Mouse (Mus musculus) neural tube, embryonic 11.5 days (tissue): ENCODE data around the gene Vrk1. TPM values are rescaled to one million over a fixed set of nuclear protein-coding genes. Genes with fewer than 3 reads are reported as not detected.

Source experiments
- ATAC-seq: fragments of 200-750 bp; cut with Nextera tagmentation; 2 replicates; pipeline ENCODE4 v1.8.0; 2017; ENCODE audit warnings: moderate number of reproducible peaks, mild to moderate bottlenecking, moderate TSS enrichment, moderate library complexity; ENCODE audit not compliant: insufficient read depth, low FRiP score, low TSS enrichment
- DNase-seq: peaks from one replicate; pipeline ENCODE4 v3.0.0-alpha.2; 2015; ENCODE audit warnings: low spot score
- H3K27ac ChIP-seq: fragments of 300-500 bp; sonication (generic); 2 replicates; pipeline ENCODE4 v1.5.1; 2014; ENCODE audit warnings: low read depth, mild to moderate bottlenecking, low read length
- H3K27me3 ChIP-seq: fragments of 300-500 bp; sonication (generic); 2 replicates; pipeline ENCODE4 v1.6.1; 2014; ENCODE audit warnings: mild to moderate bottlenecking, low read length, mixed read lengths; ENCODE audit not compliant: control insufficient read depth, insufficient read depth
- H3K36me3 ChIP-seq: fragments of 300-500 bp; sonication (generic); 2 replicates; pipeline ENCODE4 v1.6.1; 2014; ENCODE audit warnings: mild to moderate bottlenecking, low read length, moderate library complexity, mixed read lengths; ENCODE audit not compliant: control insufficient read depth, insufficient read depth
- H3K4me1 ChIP-seq: fragments of 300-500 bp; sonication (generic); 2 replicates; pipeline ENCODE4 v1.6.1; 2014; ENCODE audit warnings: low read length, mixed read lengths; ENCODE audit not compliant: control insufficient read depth, insufficient read depth
- H3K4me2 ChIP-seq: fragments of 300-500 bp; sonication (generic); 2 replicates; pipeline ENCODE4 v1.6.1; 2014; ENCODE audit warnings: low read depth, mild to moderate bottlenecking, moderate library complexity
- H3K4me3 ChIP-seq: fragments of 300-500 bp; sonication (generic); 2 replicates; pipeline ENCODE4 v1.5.1; 2014; ENCODE audit warnings: low read depth, low read length
- H3K9ac ChIP-seq: fragments of 300-500 bp; sonication (generic); 2 replicates; pipeline ENCODE4 v1.6.1; 2014; ENCODE audit warnings: mild to moderate bottlenecking, low read length
- H3K9me3 ChIP-seq: fragments of 300-500 bp; sonication (generic); 2 replicates; pipeline ENCODE4 v1.6.1; 2016; ENCODE audit warnings: low read length; ENCODE audit not compliant: control insufficient read depth
- WGBS: fragments of 180-500 bp; shearing (Covaris S2); extraction: QIAGEN DNeasy Blood & Tissue Kit; methylation state at CpG from one replicate; pipeline ENCODE4 v1.1.7; 2014; 5-methylcytosine and 5-hydroxymethylcytosine counted together
- polyA plus RNA-seq: library from polyadenylated mRNA; unstranded; fragments of >200 nt; fragmentation: Nextera tagmentation; extraction: Ambion mirVana; gene quantifications from 2 replicates; pipeline ENCODE4 v1.2.1, GENCODE M21; 2014

Vrk1 gene
- polyA plus RNA-seq, 1 experiment from 2014 or later = 88.4 TPM

DNA sequence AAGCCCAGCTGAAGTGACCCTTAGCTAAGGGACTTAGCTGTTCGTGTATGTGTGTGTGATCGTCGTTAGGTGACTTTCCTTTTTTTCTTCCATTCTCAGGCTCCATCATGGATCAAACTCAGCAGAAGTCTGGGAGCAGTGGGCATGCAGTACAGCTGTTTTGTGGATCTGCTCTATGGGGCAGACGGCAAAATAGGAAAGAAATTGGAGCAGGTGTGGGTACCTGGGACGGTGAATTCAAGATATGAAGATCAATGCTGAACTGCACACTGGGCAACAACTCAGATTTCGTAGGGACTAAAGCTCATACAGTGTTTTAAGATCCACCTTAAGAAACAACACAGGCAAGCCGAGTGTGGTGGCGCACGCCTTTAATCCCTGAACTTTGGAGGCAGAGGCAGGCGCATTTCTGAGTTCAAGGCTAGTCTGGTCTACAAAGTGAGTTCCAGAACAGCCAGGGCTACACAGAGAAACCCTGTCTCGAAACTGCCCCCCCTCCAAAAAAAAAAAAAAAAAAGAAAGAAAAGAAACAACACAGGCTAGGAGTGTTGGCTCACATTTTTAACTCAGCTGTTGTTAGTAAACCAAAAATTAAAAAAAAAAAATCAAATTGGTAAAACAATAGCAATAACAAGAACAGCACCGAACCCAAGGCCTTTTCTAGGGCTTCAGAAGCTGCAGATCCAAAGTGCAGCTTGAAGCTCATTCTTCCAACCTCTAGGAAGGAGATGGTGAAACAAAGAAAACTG lies 732 bp upstream of the Vrk1 start:
- Histone ChIP-seq H3K4me2 (peak overlapping the region; percentile 36), H3K4me1 (no peaks in the 10 kb centered on the region), H3K36me3 (no peaks in the 10 kb centered on the region), H3K9ac (peak overlapping the region; percentile 32; the same call in 1 of the 2 replicates), H3K9me3 (no peaks in the 10 kb centered on the region), H3K27ac (no peak overlapping the region), H3K4me3 (peak overlapping the region; percentile 90; the same call in 1 of the 2 replicates), H3K27me3 (no peaks in the 10 kb centered on the region)
- ATAC-seq (no peak), DNase-seq (no peak)
- 85% methylated on average over 12 of the region's 12 CpGs for WGBS

DNA sequence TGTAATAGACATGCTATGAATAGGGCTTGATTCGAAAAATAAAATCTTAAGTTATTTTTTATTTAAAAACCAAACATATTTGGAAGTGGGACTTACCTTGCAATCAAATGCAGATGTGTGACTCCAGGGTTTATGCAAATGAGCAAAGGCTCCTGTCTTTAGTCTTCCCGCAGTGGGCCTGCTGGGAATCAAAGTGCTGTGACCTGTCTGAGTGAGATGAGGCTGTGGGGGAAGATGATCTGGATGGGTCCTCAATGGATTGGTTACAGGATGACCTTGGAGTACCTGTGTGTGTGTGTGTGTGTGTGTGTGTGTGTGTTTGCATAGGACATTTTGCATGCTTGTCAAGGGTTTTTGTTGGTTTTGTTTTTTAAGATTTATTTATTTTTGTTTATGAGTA lies 2.1 kb downstream of the Vrk1 start:
- no peak overlapping the region for H3K27ac ChIP-seq
- H3K27me3 ChIP-seq = no peaks in the 10 kb centered on the region
- DNase-seq (no peak), ATAC-seq (no peak)
- 79% methylated on average over 2 of the region's 2 CpGs for WGBS
- H3K36me3 ChIP-seq = no peaks in the 10 kb centered on the region
- no peak overlapping the region for H3K4me2 ChIP-seq
- no peak overlapping the region for H3K9ac ChIP-seq
- no peak overlapping the region for H3K4me3 ChIP-seq
- no peaks in the 10 kb centered on the region for H3K9me3 ChIP-seq
- no peaks in the 10 kb centered on the region for H3K4me1 ChIP-seq

DNA sequence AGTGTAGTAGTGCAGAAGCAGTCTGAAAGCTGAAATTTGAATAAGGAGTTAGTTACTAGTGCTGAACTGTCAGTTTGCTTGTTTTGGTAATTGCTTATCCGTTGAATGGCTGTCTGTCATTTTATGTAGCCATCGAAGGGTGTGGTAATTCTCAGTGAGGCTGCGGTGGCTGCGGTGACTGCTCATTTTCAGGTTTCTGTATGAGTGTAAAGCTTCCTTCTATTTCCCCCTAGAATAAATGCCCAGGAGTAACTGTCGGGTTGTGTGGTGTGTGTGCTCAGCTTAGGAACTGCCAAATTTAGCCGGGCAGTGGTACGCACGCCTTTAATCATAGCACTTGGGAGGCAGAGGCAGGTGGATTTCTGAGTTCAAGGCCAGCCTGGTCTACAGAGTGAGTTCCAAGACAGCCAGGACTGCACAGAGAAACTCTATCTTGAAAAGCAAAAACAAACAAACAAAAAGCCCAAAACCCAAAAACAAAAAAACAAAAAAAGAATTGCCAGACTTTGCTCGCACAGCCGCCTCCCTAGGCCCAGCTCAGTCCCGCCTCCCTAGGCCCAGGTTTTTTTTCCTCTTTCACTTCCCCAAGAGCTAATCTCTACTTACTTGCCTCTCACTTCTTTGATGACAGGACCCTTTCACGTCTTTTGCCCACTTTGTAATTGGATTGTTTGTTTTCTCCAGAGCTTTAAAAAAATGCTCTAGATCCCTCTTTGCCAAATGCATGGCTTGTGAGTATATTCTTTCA lies 6.4 kb downstream of the Vrk1 start:
- no peak overlapping the region for H3K27ac ChIP-seq
- ATAC-seq (no peak), DNase-seq (no peak)
- H3K9ac ChIP-seq = no peak overlapping the region
- no peaks in the 10 kb centered on the region for H3K36me3 ChIP-seq
- no peak overlapping the region for H3K4me3 ChIP-seq
- H3K27me3 ChIP-seq = no peaks in the 10 kb centered on the region
- no peaks in the 10 kb centered on the region for H3K9me3 ChIP-seq
- no peaks in the 10 kb centered on the region for H3K4me1 ChIP-seq
- WGBS = 95% methylated on average over 12 of the region's 12 CpGs
- H3K4me2 ChIP-seq = no peak overlapping the region

DNA sequence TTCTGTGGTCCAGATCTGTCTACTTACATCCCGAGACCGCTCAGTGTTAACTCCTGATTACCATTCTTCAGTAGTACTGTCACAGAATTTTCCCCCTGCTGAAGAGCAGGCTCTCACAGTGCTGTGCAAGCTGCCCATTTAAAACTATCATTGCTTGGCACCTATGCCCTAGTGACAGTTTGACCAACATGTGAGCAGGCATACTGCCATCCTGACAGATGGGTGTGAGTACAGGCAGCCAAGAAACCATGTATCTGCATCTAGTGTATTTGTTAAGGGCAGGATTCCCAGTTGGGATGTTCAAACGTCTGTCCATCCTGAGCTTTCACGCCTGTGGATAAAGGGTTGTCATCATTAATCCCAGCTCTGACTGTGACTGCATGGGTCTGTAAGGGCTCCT lies 10.0 kb downstream of the Vrk1 start:
- no peaks in the 10 kb centered on the region for H3K9me3 ChIP-seq
- H3K27ac ChIP-seq = no peak overlapping the region
- no peaks in the 10 kb centered on the region for H3K36me3 ChIP-seq
- H3K27me3 ChIP-seq = no peaks in the 10 kb centered on the region
- no peak overlapping the region for H3K9ac ChIP-seq
- ATAC-seq (no peak), DNase-seq (no peak)
- whole genome bisulfite sequencing = 79% methylated on average over 4 of the region's 4 CpGs
- no peak overlapping the region for H3K4me2 ChIP-seq
- H3K4me3 ChIP-seq = no peak overlapping the region
- no peaks in the 10 kb centered on the region for H3K4me1 ChIP-seq

DNA sequence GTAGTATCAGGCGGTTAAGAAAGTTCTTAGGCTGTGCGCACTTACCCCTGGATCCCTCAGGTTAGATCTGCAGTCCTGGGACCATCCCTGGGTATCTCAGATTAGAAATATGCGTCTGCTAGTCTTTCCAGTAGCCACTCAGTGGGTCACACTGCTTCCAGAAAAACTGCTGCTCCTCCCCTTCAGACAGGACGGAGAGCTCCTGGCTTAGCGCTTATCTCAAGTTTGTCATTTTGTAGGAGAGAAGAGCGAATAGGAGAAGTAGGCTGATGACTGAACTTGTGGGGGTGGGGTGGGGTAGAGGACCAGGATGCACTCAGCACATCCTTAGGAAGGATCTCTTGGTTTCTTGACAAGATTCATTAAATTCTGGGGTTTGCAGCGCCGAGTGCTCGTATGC lies 13.6 kb downstream of the Vrk1 start:
- no peak overlapping the region for H3K4me3 ChIP-seq
- no peaks in the 10 kb centered on the region for H3K27me3 ChIP-seq
- H3K27ac ChIP-seq = no peak overlapping the region
- no peak overlapping the region for H3K9ac ChIP-seq
- no peaks in the 10 kb centered on the region for H3K36me3 ChIP-seq
- WGBS = 95% methylated on average over 9 of the region's 9 CpGs
- H3K4me2 ChIP-seq = no peak overlapping the region
- no peaks in the 10 kb centered on the region for H3K4me1 ChIP-seq
- ATAC-seq = no peak
- DNase-seq = no peak
- no peaks in the 10 kb centered on the region for H3K9me3 ChIP-seq

DNA sequence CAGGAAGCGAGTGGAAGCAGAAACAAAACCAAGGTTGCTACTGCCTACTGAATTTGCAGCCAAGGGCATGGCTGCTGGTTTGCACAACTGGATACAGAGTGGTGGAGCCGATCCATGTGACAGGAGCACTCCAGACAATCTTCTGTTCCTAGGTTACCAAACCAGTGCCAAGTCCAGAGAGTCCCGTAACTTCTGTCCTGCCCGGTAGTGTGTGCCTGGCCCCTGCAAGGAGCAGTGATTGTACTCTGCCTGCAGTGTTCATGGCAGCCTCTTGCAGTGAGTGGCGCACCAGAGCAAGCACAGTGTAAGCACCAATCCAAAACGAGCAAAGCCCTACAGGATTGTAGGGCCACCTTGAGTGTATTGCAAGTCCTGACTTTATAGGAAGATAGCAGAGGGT lies 15.4 kb downstream of the Vrk1 start:
- no peak overlapping the region for H3K27ac ChIP-seq
- no peak overlapping the region for H3K4me3 ChIP-seq
- H3K9ac ChIP-seq = no peak overlapping the region
- no peaks in the 10 kb centered on the region for H3K4me1 ChIP-seq
- H3K4me2 ChIP-seq = no peak overlapping the region
- no peaks in the 10 kb centered on the region for H3K36me3 ChIP-seq
- H3K27me3 ChIP-seq = no peaks in the 10 kb centered on the region
- no peaks in the 10 kb centered on the region for H3K9me3 ChIP-seq
- DNase-seq (no peak), ATAC-seq (no peak)
- 84% methylated on average over 6 of the region's 6 CpGs for WGBS

DNA sequence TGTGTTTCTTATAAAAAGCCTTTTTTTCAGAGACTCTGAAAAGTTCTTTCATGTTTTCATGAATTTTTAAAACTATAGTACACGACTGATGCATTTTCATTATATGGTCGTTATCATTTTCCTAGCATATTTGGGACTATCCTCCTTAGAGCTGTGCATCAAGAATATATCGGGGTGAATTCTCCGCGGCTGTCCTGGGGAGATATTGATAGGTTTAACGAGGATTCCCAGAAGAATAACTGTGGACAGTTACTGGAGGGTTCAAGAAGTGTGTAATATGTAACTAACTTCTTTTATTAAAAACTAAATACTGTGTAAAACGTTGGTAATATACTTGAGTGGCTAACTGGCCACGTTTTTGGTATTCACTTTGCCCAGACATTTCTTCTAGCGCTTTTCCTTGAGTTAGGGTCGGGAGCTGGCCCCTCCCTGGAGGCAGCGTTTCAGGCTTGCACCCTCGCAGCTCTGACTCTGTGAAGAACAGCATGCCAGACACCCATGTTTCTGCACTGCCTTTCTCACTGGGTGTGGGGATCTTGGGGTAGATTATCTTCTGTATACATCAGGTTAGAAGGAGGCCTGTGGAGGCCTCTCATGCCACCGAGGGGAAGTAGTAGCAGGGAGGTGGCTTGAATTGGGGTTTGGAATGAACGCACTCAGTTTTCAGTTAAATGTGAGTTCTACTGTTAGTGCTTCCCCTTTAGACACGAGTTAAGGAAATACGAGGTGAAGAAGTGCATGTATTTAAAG lies 16.5 kb downstream of the Vrk1 start:
- ATAC-seq = no peak

DNA sequence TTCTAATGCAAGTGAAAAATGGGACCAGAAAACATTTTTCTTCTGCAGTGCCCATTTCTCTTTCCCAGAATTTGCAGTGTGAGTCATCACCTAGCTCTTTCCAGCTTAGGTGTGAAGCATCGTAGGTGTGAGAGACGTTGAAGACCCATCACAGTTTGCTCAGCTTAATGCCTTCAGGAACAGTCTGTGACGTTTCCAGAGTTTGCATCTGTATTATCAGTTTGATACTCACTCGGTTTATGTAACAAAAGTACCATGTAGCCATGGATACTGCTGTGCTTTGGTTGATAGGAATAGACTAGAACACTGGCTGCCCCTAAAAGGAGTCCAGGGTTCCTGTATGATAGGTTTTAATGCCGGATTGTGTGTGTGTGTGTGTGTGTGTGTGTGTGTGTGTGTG lies 17.3 kb downstream of the Vrk1 start:
- Histone ChIP-seq H3K4me2 (no peak overlapping the region), H3K4me1 (no peaks in the 10 kb centered on the region), H3K9me3 (no peaks in the 10 kb centered on the region), H3K4me3 (no peak overlapping the region), H3K27ac (no peak overlapping the region), H3K9ac (no peak overlapping the region), H3K36me3 (no peaks in the 10 kb centered on the region), H3K27me3 (no peaks in the 10 kb centered on the region)
- 92% methylated on average over 5 of the region's 5 CpGs for WGBS
- DNase-seq (no peak), ATAC-seq (no peak)

More for the DNA sequence above, 16.5 kb downstream of the Vrk1 start:
- Histone ChIP-seq H3K4me3 (no peak overlapping the region), H3K36me3 (no peaks in the 10 kb centered on the region), H3K4me1 (no peaks in the 10 kb centered on the region), H3K27ac (no peak overlapping the region), H3K4me2 (no peak overlapping the region), H3K9me3 (no peaks in the 10 kb centered on the region), H3K27me3 (no peaks in the 10 kb centered on the region), H3K9ac (no peak overlapping the region)
- WGBS = 89% methylated on average over 16 of the region's 16 CpGs
- DNase-seq = no peak
